Mouse (Mus musculus) E14TG2a.4 (cell line): ENCODE data around the gene Barhl1.

Experiments
- CTCF ChIP-seq: conservative IDR thresholded peaks from 2 replicates; pipeline ENCODE4 v1.5.1; 2014; ENCODE audit warnings: low read length
- NANOG ChIP-seq: IDR thresholded peaks from 2 replicates; pipeline ENCODE4 v1.6.1; 2014; ENCODE audit warnings: borderline replicate concordance, low read length, mixed read lengths

DNA sequence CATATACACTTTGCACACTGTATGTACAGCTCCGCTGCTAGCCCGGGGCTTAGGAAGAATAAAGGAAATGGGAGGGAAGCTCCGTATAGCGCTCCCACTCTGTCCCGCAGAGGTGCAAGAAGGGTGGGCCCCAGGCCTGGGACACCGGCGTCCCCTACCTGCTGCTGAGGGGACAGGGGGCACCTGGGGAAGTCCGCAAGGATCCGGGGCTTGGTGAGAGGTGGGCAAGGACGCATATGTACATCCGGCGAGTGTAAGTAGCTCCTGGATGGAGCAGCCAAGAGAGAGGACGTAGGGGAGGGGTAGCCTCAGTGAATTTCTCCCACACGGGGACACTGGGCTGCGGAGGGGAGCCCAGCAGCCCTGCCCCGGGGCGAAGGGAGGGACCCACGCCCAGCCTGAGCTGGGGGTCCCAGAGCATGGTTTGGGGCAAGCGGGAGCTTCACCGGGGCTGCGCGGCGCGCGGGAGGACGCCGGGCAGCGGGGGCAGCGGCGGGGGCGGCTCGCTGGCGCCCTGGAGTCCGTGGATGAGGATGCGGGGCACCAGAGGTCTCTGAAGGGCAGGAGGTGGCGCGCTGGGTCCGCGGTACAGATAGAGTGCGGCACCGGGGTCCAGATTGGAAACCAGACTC lies 7.2 kb downstream of the Barhl1 start:
- TF ChIP-seq CTCF = no peak
- no peak for TF ChIP-seq NANOG
